Mouse (Mus musculus): ENCODE results near the gene Mzf1.
A peak's percentile ranks its signal among the peaks of the same experiment; 100 is the strongest.
"Not testable (repeated sequence)": the region's sequence is repeated elsewhere in the genome, so short reads cannot be mapped to it uniquely, and the experiment has no call there.

Gene Mzf1

DNA sequence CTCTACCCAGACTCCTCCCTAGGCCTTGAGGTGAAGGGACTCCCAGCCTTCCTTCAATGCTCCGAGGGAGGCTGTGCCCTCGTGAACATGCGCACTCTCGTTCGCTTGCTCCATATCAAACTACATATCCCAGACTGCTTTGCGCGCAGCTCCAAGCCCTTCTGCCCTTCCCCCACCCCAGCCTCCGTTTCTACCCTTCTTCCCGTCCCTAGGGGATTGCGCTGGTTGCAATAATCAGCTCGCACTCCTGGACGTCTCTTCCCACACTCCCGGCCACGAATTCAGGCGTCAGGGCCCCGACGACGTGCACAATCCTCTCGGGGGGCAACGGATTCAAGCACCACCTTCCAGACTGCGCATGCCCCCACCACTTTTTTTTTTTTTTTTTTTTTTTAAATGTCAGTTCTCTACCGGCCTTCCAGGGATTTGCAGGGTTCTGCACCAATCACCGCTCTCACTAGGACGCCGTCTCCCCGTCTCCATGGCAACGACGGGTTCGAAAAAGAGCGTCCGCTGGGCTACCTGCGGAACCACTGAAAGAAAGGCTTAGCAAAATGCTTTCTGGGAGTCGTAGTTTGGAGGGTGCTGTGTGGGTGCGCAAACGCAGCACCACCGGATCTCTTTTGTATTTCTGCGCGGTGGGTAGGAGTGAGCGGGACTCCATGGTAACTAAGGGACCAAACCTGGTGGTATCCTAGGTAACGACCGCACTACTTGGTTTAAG lies at the start of gene Mzf1:
Gene Mzf1, minus strand, starts transcription at position 478 of the 724 bp plus-strand sequence.
- peak; percentile 93 for DNase-seq (ENCODE audit: low spot score)

DNA sequence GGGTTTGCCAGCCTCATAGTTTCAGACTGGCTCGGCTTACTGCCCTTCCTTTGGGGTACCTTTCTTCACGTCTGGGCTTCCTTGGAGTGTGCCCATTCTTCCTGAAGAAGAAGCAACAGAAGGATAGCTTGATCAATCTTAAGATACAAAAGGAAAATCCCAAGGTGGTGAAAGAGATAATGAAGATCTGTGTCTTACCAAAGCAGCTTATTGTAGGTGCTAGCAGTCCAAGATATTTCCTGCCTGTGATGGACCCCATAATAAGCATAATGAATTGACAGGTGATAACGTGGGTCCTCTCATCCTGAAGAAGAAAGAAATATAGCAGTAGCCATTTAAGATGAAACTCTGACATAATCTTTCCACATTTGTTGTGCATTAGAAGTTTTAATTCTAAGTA lies 40.5 kb upstream of the Mzf1 start, which contains the start of gene Vmn1r85:
Gene Vmn1r85, minus strand, starts transcription at position 101 of the 400 bp plus-strand sequence.
- DNase-seq (ENCODE audit: low spot score): no peak

DNA sequence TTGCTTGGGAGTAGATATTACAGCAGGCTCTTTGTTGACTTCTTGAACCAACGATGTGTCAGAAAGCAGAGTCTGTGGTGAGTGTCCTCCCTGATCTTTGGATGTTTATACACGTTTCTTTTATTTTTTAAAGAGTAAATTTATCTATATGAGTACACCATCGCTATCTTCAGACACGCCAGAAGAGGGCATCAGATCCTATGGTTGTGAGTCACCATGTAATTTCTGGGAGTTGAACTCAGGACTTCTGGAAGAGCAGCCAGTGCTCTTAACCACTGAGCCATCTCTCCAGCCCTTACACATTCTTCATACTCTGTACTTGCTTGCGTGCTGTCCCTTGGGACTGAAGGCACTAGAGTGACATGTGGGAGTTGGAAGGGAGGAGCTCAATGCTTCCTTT lies 17.7 kb upstream of the Mzf1 start:
- no peak for DNase-seq (ENCODE audit: low spot score)

DNA sequence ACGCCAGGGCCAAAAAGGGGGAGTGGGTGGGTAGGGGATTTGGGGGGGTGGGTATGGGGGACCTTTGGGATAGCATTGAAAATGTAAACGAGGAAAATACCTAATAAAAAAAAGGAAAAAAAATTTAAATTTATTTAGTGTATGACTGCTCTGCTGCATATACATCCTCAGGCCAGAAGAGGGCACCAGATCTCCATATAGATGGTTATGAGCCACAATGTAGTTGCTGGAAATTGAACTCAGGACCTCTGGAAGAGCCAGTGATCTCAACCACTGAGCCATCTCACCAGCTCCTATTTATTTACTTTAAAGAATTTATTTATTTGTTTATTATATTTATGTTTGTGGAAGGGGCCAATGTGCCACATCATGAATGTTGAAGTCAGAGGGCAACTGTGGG lies 8.8 kb upstream of the Mzf1 start:
- not testable (repeated sequence) for DNase-seq (ENCODE audit: low spot score)

DNA sequence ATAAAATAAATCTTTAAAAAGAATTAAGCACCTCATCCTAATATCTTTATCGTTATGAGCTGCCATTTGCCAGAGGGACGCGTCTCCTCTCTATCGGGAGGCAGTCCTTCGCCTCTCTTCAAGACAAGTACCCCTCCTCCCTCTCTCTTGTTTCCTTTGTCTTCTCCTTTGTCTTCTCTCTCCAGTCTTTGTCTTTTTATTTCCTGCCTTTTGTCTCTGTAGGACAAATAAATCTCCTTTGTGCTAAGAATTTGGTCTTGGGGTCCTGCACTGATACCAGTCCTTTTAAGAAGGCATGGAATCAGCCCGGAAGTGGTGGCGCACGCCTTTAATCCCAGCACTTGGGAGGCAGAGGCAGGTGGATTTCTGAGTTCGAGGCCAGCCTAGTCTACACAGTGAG lies 5.0 kb upstream of the Mzf1 start:
- DNase-seq (ENCODE audit: low spot score): no peak

DNA sequence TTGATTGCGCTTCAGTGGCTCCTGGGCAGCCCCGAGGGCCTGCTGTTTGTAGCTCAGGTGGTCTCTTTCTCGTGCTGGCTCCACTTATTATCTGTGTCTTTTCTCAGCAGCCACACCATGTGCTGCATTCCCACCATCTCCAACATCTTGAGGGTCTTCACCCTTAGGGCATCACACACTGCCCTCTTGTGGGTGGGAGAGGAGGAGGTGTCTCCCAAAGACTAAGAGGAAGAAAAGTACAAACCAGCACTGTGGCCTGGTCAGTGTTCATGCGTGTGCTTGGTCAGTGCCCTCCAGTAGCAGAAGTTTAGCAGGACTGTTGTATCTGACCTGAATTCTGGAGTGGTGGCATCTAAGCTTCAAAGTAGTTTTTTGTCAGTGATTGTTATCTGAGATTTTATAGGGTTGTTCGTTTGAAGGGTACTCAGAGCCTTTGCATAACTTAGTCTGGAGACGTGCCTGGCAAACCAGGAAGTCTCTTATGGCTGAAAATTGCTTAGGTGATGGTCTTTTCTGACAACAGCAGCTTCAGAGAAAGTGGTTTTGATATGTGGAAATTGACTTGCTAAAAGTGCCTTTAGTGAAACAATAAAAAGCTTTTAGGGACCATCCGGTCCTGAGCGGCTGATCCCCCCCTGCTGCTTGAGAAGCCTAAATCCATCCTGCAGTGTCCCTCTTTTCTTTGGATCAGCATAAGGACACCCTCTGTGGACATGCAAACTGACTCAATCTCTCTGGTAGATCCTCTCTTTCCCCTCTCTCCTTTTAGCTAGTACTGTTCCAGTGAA lies 2.5 kb upstream of the Mzf1 start:
- DNase-seq (ENCODE audit: low spot score): no peak

DNA sequence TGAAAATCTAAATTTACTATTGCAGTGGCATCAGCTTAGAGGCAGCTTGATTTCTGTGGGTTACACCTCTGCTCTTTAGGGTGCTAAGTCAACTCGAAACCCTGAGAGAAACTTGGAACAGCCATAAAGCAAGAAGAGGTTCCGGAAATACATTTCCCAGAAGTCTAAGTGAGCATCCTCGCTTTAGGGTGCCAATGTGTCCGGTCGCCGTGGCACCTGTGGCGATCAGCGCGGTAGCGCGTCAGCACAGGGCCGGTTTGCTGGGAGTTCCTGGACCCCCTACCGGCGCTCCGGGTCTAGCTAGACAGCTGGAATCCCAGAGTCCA lies 640 bp downstream of the Mzf1 start:
- DNase-seq (ENCODE audit: low spot score): no peak

DNA sequence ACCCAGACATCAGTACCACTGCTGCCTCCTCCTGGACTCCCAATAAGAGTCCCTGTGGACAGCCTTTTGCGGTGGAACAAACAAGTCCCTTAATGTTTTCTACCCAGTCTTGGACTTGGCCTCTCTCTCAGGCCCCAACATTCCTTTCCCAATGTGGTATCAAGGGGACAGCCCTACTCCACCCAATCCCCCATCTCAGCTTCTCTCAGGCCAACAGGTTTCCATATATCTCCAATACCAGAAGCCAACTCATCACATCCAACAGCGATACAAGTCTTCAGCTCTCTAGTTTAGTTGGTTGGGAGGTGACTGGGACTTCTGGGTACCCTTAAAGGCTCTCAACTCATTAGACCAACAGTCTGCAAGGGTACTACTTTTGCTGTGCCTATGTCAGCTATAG lies 1.1 kb downstream of the Mzf1 start:
- no peak for DNase-seq (ENCODE audit: low spot score)

DNA sequence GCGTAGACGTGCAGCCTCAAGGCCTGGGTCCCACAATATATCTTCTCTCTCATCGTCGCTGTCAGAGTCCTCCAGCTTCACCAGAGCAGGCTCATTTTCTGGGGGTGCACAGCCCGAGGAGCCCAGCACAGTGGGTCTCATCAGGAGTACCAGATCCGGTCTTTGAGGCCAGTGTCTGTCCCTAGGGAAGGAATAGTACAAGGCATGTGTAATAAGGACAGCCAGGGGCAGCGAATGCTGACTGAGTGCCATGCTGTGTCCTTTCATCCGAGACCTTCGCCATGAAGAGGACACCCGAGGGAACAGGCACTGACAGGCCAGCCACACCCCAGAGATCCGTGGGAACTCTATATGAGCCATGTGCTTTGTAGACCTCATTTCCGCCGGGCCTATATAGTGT lies 1.6 kb downstream of the Mzf1 start:
- DNase-seq (ENCODE audit: low spot score): no peak

DNA sequence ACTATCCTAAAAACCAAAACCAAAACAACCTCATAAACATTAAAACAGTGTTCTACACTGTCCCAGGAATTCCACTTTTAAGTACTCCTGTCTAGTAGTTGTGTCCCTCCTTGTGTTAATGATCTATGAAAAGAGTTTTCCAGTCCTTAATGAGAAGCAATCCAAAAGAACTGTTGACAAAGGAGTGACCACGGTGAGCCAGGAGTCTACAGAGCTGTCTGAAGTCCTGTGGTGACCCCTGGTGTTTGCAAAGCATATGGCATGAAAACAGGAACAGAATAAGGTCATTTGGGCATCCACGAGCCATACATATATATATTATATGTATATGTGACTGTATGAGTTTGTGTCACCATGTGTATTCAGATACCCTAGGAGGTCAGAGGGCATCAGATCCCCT lies 8.5 kb downstream of the Mzf1 start:
- peak; percentile 19 for DNase-seq (ENCODE audit: low spot score)

DNA sequence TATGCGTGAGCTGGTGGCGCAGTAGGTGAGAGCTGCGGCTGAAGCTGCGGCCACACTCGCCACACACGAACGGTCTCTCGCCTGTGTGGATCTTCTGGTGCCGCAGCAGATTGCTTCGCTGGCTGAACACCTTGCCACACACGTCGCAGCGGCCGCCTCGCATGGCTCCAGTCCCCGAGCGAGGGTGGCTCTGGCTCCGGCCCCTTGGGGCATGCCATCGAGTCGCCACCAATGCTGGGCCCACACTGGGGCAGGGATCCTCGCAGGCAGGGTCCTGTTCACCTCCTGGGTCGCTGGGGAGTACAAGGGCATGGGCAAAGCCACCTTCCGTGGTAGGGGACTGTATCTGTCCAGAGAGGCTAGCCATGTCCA lies 10.3 kb downstream of the Mzf1 start:
- no peak for DNase-seq (ENCODE audit: low spot score)

DNA sequence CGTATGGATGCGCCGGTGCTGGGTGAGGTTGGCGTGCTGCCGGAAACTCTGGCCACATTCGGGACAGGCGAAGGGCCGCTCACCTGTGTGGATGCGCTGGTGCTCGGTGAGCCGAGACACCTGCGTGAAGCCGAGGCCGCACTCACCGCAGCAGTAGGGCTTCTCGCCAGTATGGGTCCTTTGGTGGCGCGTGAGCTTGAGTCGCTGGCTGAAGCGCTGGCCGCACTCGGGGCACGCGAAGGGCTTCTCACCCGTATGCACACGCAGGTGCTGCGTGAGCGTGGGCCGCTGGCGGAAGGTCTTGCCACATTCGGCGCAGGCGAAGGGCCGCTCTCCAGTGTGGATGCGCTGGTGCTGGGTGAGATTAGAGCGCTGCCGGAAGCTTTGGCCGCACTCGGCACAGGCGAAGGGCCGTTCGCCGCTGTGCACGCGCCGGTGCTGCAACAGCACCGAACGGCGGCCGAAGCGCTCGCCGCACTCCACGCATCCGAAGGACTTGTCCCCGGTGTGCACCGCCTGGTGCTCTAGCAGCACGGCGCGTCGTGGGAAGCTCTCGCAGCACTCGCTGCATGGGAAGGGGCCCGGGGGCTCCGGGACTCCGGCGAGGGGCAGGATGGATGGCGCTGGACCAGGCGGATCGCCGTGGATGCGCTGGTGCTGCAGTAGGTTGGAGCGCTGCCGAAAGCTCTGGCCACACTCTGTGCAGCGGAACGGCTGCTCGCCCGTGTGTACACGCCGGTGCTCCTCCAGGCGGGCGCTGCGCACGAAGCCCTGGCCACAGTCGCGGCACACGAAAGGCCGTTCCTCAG lies 10.9 kb downstream of the Mzf1 start:
- DNase-seq (ENCODE audit: low spot score): peak; percentile 11

DNA sequence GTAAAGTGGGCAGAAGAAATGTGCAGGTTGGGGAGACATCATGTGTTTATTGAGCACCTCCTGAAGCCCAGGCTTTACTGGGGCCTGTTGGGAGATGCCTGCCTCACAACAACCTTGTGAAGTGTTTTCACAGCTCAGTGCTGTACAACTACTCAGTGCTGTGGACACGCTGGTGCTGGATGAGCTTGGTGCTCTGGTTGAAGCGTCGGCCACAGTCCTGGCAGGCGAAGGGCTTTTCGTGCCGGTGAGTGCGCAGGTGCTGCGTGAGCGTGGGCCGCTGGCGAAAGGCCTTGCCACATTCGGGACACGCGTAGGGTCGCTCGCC lies 11.5 kb downstream of the Mzf1 start:
- no peak for DNase-seq (ENCODE audit: low spot score)

DNA sequence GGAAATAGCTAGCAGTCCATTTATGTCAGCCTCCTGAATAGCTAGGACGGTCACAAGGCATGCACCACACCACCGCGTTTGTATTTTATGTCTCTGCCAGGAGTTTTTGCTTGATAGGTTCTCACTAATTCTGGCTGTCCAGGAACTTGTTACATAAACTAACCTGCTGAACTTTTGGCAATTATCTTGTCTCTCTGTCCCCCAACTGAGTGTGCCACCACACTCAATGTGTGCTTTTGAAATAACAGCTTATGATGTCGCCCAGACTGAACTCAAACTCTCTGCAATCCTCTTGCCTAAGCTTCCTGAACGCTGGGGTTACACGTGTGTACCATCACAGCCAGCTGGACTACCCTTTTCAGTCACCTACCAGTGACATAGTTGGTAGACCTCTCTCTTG lies 12.1 kb downstream of the Mzf1 start:
- DNase-seq (ENCODE audit: low spot score): no peak

DNA sequence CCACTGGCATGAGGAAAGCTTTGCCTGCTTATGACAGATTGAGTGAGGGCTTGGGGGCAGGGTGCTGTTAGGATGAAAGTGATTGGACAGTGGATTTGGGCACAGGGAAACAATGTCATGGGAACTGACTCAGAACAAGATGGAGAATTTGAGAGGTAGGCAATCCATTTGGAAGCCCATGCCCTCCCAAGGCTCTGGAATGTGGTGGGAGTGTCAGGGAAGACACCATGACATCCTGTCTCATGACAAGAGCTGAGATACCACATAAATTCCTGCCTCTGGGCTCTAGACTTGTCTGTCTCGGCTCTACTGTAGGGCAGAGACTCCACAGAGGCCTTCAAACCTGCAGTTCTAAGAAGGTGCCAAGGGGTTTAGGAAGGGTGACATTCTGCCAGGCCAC lies 13.3 kb downstream of the Mzf1 start:
- no peak for DNase-seq (ENCODE audit: low spot score)

DNA sequence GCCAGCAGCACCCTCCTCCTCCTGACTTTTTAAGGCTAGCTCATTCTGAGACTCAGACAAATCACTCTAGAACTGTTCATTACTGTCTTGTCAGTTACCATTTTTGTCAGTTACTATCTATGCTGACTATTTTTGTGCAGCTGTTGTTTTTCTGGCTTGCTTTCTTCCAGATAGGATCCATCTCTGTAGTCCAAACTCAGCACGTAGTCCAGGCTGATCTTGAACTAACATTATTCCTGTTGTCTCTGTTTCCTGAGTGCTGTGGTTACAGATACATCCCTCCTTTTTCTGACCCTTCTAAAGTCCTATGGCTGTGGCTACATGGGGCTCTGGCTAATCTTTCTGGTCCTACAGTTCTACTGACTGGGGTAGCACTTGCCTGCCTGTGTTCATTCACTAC lies 15.4 kb downstream of the Mzf1 start:
- DNase-seq (ENCODE audit: low spot score): no peak

DNA sequence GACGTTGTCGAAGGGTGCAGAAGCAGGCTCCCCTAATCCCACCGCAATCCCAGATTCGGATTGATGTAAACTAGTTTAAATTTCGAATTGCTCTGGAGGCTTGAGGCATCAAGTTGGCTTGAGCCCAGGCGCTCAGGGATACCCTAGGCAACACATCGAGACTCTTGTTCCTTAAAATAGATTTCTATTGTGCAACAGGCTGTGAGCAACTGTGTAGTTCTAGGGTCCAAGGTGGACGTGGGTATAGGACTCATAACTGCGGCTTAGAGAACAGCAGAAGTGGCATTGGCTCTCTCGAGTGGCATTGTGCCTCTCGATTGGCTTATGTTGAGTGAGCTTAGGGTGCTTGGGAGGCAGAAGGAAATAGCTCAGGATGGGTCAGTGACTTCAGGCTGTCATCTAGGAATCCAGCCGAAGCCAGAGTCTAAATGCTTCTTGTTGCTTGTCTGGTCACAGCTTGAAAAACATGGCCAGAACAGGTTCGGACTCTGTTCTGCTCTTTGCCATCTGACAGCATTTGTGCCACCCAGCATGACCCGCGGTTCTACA lies 15.9 kb downstream of the Mzf1 start:
- no peak for DNase-seq (ENCODE audit: low spot score)

DNA sequence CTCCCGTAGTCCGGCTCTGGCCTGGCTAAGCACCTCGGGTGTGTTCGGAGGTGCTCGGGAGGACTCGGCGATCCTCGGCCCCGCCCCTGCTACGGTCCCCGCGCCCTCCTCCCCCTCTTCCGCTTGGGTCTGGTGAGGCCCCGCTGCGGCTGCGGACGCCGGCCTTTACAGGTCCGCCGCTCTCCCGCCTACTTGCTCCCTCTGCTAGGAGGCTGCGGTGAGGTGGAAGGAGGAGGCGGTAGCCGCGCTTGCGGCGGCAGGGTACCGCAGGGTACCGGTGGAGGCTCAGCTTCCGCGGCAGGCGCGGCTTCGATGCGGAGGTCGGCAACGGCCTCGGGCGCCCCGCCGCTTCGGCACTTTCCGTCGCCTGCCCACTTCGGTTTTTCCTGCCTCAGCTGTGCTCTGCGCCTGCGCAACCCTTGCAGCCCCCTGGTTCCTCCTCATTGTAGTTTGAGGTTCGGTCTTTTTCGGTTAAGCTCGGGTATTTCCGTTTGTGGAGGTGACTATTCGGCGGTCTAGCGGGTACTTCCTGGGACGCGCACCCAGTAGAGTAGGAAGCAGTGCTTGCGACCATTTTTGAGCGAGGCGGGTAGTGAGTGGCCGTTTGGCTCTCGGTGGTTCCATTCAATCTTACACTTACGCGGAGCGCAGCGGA lies 16.5 kb downstream of the Mzf1 start, which contains the start of gene Ube2m:
Gene Ube2m, minus strand, starts transcription at position 375 of the 655 bp plus-strand sequence.
- peak; percentile 96 for DNase-seq (ENCODE audit: low spot score)

DNA sequence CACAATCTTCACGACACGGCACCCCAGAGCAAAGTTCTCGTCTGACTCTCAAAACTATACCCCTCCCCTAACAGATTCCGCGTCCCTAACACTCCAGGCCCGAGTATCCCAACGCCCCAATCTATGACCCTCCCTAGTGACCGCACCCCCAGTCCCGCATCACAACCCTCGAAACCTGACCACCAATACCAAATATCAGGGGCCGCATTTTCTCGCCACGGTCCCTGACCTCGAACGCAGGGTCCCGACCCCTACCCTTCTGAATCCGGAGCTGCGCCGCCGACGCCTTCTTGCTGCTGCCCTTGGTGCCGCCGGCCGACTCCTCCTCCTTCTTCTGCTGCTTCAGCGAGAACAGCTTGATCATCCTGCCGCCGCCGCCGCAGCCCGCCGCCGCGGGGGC lies 17.2 kb downstream of the Mzf1 start:
- no peak for DNase-seq (ENCODE audit: low spot score)

DNA sequence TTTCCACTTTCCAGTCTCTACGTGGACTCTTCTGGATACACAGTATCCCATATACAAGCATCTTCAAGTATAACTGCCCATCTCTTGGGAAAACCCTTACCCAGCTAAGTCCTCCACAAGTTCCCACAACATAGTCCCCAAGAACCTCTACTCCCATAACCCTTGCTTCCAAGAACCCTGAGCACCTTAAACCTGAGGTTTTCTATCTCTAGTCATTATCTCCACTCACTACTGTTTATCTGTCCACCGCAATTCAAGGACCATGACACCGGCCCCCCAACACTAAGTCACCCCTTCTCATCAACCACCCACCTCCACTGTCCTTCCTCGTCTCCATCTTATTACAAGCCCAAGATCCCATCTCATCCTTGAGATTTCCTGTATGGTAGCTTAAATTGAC lies 17.8 kb downstream of the Mzf1 start:
- no peak for DNase-seq (ENCODE audit: low spot score)

DNA sequence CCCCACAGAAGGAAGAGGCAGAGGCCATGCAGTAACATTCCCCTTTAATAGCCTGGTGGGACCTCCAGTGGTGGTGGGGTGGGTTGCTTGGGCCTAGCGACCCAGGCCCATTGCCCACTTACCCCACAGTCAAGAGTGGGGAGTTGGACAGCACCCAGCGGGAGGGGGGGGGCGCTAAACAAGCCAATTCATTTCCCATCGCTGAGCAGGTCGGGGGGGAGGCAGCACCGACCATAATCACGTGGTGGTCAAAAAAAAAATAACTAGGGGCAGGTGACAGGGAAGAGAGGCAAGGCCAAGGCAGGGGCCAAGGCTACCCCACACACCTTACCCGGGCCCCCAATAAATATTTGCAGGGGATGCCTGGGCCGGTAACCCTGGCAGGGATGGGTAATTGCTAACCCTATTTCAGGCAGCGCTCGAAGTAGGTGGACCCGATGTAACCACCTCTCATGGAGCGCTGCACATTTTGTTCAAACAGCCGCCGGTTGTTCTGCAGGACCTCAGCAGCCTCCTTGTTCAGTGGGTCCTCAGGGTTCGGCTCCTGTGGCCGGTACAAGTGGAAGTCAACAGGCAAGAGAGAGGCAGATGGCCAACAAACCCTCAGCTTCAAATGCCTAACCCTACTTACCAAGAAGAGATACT lies 19.2 kb downstream of the Mzf1 start:
- no peak for DNase-seq (ENCODE audit: low spot score)

Data from testis, postnatal 14 days (tissue).